Mouse (Mus musculus) spleen, postnatal 36 days (tissue): ENCODE data around the gene Usp26.

Experiments used
- DNase-seq, 2 experiments: peaks; one replicate each; pipeline ENCODE4 v3.0.0; 2022; ENCODE audit warnings: low spot score in 2 of 2, mixed read lengths in 1 of 2

Usp26 gene

GRCm38 (mm10) chrX:51801133-51801532 lies at the start of gene Usp26:
Gene Usp26, minus strand, starts transcription at chrX:51801233.
- no peak for DNase-seq

- DNase-seq, result no peak
Measured at GRCm38 (mm10) chrX:51814466-51815247, 13.6 kb upstream of the Usp26 start.

- no peak for DNase-seq
Measured at GRCm38 (mm10) chrX:51767457-51767856, 33.6 kb downstream of the Usp26 start.

DNA sequence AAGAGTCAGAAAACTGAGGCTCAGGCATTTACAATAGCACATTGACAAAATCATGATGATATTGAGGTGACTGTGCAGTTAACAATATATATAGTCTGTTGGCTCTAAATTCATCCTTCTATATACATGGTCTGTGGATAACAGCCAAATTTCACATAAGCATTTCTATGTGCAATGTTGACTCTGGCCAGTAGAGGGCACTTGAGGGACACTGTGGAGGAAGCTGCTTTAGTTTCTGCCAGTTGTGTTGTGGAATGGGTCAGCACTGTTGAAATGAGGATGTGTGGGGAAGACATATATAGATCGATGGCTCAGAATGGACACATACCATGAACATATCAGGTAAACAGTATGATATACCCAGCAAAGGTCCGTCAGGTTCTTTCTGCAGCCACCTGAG lies 64.6 kb downstream of the Usp26 start:
- no peak for DNase-seq

DNA sequence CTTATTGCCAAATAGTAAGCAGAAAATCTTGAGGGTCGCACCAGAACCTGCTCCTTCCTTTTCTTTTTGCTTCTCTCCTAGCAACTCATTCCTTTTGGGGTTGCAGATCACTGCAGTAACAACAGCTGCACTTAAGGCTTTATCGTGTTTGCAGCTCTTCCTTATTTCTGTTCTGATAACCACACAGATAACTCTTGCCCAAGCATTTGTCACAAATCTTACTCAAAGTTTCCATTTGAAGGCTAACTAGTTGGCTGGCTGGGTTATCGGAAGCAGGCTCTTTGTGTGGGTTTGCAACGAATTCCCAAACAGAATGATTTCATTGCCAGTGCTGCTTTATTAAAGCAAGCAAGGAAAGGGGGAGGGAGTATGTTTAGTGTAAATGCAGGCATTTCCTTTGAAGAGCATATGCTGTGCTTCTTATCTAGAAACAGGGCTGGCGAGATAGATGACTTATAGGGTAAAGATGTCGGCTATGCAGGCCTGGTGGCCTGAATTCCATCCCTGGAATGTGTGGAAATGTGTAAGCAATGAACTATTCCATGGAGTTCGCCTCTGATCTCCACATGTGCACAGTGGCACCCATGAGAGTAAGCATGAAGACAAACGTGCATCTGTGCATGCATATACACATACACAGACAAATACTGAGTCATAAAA lies 86.8 kb downstream of the Usp26 start:
- DNase-seq, result no peak

DNA sequence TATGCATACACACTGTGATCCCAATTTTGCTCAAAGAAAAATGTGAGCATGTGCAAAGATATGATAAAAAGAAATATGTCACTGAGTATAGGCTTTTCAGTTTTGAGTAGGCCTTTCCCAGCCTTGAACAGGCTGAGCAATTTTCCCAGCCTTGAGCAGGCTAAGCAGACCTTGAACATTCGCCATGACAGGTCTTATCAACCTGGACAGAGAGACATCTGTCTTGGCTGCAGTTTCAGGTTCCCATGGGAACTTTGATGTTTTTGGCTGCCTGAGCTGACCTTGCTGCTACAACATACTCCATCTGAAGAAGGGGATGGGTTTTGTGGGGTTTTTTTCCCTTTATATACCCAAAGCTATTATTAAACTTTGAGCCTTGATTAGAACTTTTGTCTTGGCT lies 88.0 kb downstream of the Usp26 start:
- DNase-seq, result no peak
